Mouse (Mus musculus): Measurements from ENCODE around the gene Supt5. TPM values are rescaled to one million over a fixed set of nuclear protein-coding genes. Genes with fewer than 3 reads are reported as not detected.

Supt5 gene
- polyA plus RNA-seq, 1 experiment: 112 TPM

DNA sequence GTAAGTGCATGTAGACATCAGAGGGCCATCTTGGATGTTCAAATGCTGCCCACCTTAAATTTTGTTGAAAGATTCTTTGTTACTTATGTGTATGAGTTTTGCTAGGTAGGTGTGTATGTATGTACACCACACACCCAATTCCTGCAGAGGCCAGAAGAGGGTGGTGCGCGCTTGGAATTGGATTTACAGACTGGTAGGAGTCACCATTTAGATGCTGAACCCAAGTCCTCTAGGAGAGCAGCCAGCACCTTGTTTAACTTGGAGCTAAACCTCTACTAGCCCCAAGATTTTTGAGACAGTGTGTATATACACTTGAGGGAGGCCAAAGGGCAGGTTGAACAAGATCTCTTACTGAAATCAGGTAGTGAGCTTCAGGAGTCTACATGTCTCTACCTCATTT lies 14.7 kb upstream of the Supt5 start:
- Histone ChIP-seq H3K27me3 (ENCODE audit: control insufficient read depth, insufficient read depth, low read length) (no peaks in the 10 kb centered on the region), H3K4me3 (ENCODE audit: extremely low read depth, insufficient read depth, insufficient read length) (no peak overlapping the region), H3K36me3 (ENCODE audit: control insufficient read depth, insufficient read depth, low read length) (peaks cover 16% of the 10 kb centered on the region), H3K27ac (ENCODE audit: insufficient read depth, low read length) (no peak overlapping the region), H3K4me1 (ENCODE audit: control insufficient read depth, insufficient read depth, insufficient read length) (peaks cover 4% of the 10 kb centered on the region; the same call in 1 of the 2 replicates)
- DNase-seq (ENCODE audit: low read depth in 1 of 2, low spot score in 2 of 2): no peak
- 94% methylated on average over 2 of the region's 2 CpGs for WGBS
- no peak for TF ChIP-seq POLR2A (IDR thresholded peaks at IDR 0.05; ENCODE audit: low read depth, low read length)
- no peak for TF ChIP-seq CTCF (IDR thresholded peaks at IDR 0.05; ENCODE audit: extremely low read depth, insufficient read depth, insufficient read length, insufficient replicate concordance)

DNA sequence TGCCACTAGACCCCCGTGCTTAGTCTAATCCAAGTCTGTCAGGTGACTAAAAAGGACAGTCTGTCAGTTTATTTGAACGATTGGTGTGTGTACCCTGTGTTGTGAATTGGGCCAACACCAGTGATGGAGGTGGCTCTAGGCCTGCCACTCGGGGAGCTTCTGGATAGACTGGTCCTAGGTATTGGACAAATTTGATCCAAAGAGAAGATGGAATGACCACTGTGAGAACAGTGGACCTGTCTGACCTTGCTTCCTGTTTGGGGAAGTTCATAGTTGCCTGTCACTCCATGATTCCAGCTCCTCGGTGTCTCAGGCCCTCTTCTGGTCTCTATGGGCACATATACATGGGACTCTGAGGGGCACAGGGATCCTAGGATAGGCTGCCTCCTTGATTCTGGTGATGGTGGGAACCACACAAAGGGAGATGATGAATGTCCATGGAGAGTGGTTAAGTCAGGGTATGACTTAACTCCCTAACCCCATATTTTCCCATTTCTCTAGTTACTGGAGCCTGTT lies 13.2 kb upstream of the Supt5 start:
- no peak overlapping the region for H3K27ac ChIP-seq (ENCODE audit: insufficient read depth, low read length)
- TF ChIP-seq CTCF (IDR thresholded peaks at IDR 0.05; ENCODE audit: extremely low read depth, insufficient read depth, insufficient read length, insufficient replicate concordance) (no peak), POLR2A (IDR thresholded peaks at IDR 0.05; ENCODE audit: low read depth, low read length) (no peak)
- peaks cover 16% of the 10 kb centered on the region for H3K36me3 ChIP-seq (ENCODE audit: control insufficient read depth, insufficient read depth, low read length)
- peaks cover 4% of the 10 kb centered on the region; the same call in 1 of the 2 replicates for H3K4me1 ChIP-seq (ENCODE audit: control insufficient read depth, insufficient read depth, insufficient read length)
- 8% methylated on average over 4 of the region's 4 CpGs for WGBS
- no peaks in the 10 kb centered on the region for H3K27me3 ChIP-seq (ENCODE audit: control insufficient read depth, insufficient read depth, low read length)
- DNase-seq (ENCODE audit: low read depth in 1 of 2, low spot score in 2 of 2): no peak
- peak overlapping the region; percentile 93; the same call in 1 of the 2 replicates for H3K4me3 ChIP-seq (ENCODE audit: extremely low read depth, insufficient read depth, insufficient read length)

DNA sequence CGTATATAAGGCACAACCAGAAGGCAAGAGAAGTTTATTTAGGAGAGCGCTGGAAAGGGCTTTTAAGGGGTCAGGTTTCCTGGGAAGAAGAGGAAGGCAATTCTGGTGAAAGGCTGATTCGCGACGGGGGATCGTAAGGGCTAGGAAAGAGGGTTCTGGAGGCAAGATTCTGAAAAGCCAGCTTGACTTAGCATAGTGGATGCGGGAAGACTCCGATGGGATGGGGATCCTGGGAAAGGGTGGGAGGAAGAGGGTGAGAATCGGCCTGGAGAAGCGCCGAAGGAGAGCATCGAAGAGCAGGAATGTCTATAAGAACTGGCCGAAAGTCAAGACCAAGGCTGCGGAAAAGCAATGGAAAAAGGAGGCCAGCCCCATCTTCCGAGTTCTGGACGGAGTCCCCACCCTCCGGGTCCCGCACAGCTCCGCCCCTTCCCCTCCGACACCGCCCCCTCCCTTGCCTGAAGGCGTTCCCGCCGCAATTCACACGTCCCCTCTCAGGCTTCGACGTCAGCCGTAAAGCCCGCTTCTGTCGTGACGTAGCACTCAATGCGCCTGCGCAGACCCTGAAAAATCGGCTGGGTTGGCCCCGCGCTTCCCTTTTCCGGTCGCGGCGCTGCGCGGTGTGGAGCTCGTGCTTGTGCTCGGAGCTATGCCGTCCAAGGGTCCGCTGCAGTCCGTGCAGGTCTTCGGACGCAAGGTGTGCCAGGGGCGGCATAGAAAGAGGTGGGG lies 11.8 kb upstream of the Supt5 start, which contains the start of gene Rps16:
Gene Rps16, plus strand, starts transcription at position 498 of the 729 bp plus-strand sequence.
- peak within 1 kb of the TSS; percentile 76 for H3K27ac ChIP-seq (ENCODE audit: insufficient read depth, low read length)
- peaks cover 16% of the 10 kb centered on the region for H3K36me3 ChIP-seq (ENCODE audit: control insufficient read depth, insufficient read depth, low read length)
- no peaks in the 10 kb centered on the region for H3K27me3 ChIP-seq (ENCODE audit: control insufficient read depth, insufficient read depth, low read length)
- DNase-seq (ENCODE audit: low read depth in 1 of 2, low spot score in 2 of 2): peak; percentile 91 to 98
- peak; percentile 50 for TF ChIP-seq POLR2A (IDR thresholded peaks at IDR 0.05; ENCODE audit: low read depth, low read length)
- no peak for TF ChIP-seq CTCF (IDR thresholded peaks at IDR 0.05; ENCODE audit: extremely low read depth, insufficient read depth, insufficient read length, insufficient replicate concordance)
- 1% methylated on average over 48 of the region's 50 CpGs for WGBS
- H3K4me3 ChIP-seq (ENCODE audit: extremely low read depth, insufficient read depth, insufficient read length): peak within 1 kb of the TSS; percentile 93
- H3K4me1 ChIP-seq (ENCODE audit: control insufficient read depth, insufficient read depth, insufficient read length): peaks cover 4% of the 10 kb centered on the region; the same call in 1 of the 2 replicates

DNA sequence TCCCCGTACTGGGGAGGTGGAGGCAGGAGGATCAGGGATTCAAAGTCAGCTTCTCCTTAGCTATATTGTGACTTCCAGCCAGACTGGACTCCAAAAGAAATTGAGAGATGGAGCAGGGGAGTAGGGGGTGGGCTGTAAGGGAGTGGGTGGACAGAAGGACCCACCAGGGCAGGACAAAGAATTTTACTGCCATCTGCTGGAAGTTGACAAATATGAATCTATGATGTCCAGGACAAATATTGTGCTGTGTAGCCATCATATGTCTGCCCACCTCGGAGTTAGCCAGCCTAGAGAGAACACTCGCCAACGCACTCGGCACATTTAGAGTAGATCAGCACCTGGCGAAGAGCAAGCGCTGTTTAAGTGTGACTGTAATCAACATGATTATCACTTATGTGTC lies 10.1 kb upstream of the Supt5 start:
- no peak overlapping the region for H3K4me3 ChIP-seq (ENCODE audit: extremely low read depth, insufficient read depth, insufficient read length)
- no peak for DNase-seq (ENCODE audit: low read depth in 1 of 2, low spot score in 2 of 2)
- H3K4me1 ChIP-seq (ENCODE audit: control insufficient read depth, insufficient read depth, insufficient read length): peaks cover 4% of the 10 kb centered on the region; the same call in 1 of the 2 replicates
- H3K27me3 ChIP-seq (ENCODE audit: control insufficient read depth, insufficient read depth, low read length): no peaks in the 10 kb centered on the region
- H3K36me3 ChIP-seq (ENCODE audit: control insufficient read depth, insufficient read depth, low read length): peaks cover 11% of the 10 kb centered on the region
- WGBS: 83% methylated on average over 7 of the region's 7 CpGs
- TF ChIP-seq POLR2A (IDR thresholded peaks at IDR 0.05; ENCODE audit: low read depth, low read length): no peak
- TF ChIP-seq CTCF (IDR thresholded peaks at IDR 0.05; ENCODE audit: extremely low read depth, insufficient read depth, insufficient read length, insufficient replicate concordance): no peak
- H3K27ac ChIP-seq (ENCODE audit: insufficient read depth, low read length): no peak overlapping the region

DNA sequence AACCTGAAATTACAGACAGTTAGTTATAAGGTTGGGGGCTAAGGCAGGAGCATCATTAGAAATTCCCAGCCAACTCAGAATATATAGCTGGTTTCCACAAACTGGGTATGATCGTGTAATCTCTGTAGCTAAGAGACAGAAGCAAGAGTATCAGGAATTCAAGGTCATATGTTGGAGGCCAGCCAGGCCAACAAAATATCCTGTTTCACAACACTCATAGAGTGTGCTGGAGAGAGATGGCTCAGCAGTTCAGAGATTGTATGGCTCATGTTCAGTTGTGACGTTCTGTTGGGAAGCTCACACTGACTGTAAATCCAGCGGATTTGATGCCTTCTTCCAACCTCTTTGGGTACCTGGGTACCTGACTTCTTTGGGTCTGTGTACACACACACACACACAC lies 9.2 kb upstream of the Supt5 start:
- Histone ChIP-seq H3K4me1 (ENCODE audit: control insufficient read depth, insufficient read depth, insufficient read length) (peaks cover 4% of the 10 kb centered on the region; the same call in 1 of the 2 replicates), H3K36me3 (ENCODE audit: control insufficient read depth, insufficient read depth, low read length) (peaks cover 3% of the 10 kb centered on the region; the same call in 1 of the 2 replicates), H3K27me3 (ENCODE audit: control insufficient read depth, insufficient read depth, low read length) (no peaks in the 10 kb centered on the region), H3K4me3 (ENCODE audit: extremely low read depth, insufficient read depth, insufficient read length) (no peak overlapping the region), H3K27ac (ENCODE audit: insufficient read depth, low read length) (no peak overlapping the region)
- TF ChIP-seq POLR2A (IDR thresholded peaks at IDR 0.05; ENCODE audit: low read depth, low read length) (no peak), CTCF (IDR thresholded peaks at IDR 0.05; ENCODE audit: extremely low read depth, insufficient read depth, insufficient read length, insufficient replicate concordance) (no peak)
- WGBS: 56% methylated on average over 3 of the region's 3 CpGs
- no peak for DNase-seq (ENCODE audit: low read depth in 1 of 2, low spot score in 2 of 2)

DNA sequence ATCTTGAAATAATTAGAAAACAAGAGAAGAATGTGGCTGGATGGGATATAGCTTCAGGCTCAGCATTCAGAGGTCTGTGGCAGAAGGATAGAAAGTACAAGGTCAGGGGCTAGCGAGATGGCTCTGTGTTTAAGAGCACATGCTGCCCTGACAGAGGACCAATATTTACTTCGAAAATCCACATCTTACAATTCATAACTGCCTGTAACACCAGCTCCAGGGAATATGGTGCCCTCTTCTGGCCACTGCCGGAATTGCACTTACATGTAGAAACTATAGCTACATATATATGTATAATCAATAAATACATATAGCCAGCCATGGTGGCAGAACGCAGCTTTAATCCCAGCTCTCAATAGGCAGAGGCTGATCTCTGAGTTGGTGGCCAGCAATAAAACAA lies 6.1 kb upstream of the Supt5 start:
- Histone ChIP-seq H3K4me3 (ENCODE audit: extremely low read depth, insufficient read depth, insufficient read length) (no peak overlapping the region), H3K36me3 (ENCODE audit: control insufficient read depth, insufficient read depth, low read length) (no peaks in the 10 kb centered on the region), H3K27ac (ENCODE audit: insufficient read depth, low read length) (no peak overlapping the region), H3K27me3 (ENCODE audit: control insufficient read depth, insufficient read depth, low read length) (no peaks in the 10 kb centered on the region), H3K4me1 (ENCODE audit: control insufficient read depth, insufficient read depth, insufficient read length) (no peaks in the 10 kb centered on the region)
- TF ChIP-seq CTCF (IDR thresholded peaks at IDR 0.05; ENCODE audit: extremely low read depth, insufficient read depth, insufficient read length, insufficient replicate concordance) (peak; percentile 41; the same call in 1 of the 2 replicates), POLR2A (IDR thresholded peaks at IDR 0.05; ENCODE audit: low read depth, low read length) (no peak)
- WGBS: 2% methylated on average over 4 of the region's 4 CpGs
- peak; percentile 63 to 64 for DNase-seq (ENCODE audit: low read depth in 1 of 2, low spot score in 2 of 2)

DNA sequence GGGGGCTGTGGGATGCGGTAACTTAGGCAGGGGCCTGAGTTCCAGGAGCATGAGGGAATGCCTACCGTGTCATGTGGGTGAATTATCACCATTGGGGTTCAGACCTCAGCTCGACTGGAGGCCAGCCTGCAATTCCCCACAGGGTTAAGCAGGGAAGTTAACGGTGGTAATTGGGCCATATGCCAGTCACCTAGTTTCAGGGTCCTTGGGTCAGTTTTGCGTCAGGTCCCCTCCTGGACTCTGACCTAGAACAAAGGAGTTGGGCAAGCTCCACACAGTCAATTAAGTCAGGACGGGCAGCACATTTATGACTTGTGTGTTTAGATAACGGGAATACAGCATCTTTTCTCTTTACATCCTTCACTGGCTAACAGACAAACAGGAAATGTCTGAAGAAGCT lies 2.8 kb upstream of the Supt5 start:
- no peak for TF ChIP-seq CTCF (IDR thresholded peaks at IDR 0.05; ENCODE audit: extremely low read depth, insufficient read depth, insufficient read length, insufficient replicate concordance)
- no peak for TF ChIP-seq POLR2A (IDR thresholded peaks at IDR 0.05; ENCODE audit: low read depth, low read length)
- no peaks in the 10 kb centered on the region for H3K27me3 ChIP-seq (ENCODE audit: control insufficient read depth, insufficient read depth, low read length)
- no peak overlapping the region for H3K4me3 ChIP-seq (ENCODE audit: extremely low read depth, insufficient read depth, insufficient read length)
- H3K36me3 ChIP-seq (ENCODE audit: control insufficient read depth, insufficient read depth, low read length): no peaks in the 10 kb centered on the region
- no peak for DNase-seq (ENCODE audit: low read depth in 1 of 2, low spot score in 2 of 2)
- WGBS: 78% methylated on average over 7 of the region's 7 CpGs
- H3K4me1 ChIP-seq (ENCODE audit: control insufficient read depth, insufficient read depth, insufficient read length): no peaks in the 10 kb centered on the region; the same call in none of the 2 replicates
- no peak overlapping the region for H3K27ac ChIP-seq (ENCODE audit: insufficient read depth, low read length)
